Mouse (Mus musculus): ENCODE data around the gene Nudt17.
"Not testable (repeated sequence)": the region's sequence is repeated elsewhere in the genome, so short reads cannot be mapped to it uniquely, and the experiment has no call there.

The Nudt17 gene

DNA sequence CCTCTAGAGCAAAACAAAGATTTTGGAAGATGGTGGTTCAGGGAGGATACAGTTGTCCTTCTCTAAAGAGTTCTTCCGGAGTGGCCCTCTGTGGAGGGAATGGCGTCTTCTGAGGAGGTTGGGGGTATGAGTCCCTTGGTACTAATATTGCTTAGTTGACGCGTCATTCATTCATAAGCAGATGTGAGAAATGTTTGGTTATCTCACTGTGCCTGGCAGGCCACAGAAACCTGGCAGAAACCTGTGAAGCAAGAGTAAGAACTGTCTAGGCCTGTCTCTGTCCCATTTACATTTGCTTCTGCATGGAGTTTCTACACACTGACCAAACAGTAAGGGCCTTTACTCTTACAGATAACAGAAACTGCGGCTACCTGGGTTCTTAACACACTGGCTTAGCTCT is 36.8 kb downstream of the Nudt17 start:
- DNase-seq (ENCODE audit: low spot score in 2 of 2): no peak

DNA sequence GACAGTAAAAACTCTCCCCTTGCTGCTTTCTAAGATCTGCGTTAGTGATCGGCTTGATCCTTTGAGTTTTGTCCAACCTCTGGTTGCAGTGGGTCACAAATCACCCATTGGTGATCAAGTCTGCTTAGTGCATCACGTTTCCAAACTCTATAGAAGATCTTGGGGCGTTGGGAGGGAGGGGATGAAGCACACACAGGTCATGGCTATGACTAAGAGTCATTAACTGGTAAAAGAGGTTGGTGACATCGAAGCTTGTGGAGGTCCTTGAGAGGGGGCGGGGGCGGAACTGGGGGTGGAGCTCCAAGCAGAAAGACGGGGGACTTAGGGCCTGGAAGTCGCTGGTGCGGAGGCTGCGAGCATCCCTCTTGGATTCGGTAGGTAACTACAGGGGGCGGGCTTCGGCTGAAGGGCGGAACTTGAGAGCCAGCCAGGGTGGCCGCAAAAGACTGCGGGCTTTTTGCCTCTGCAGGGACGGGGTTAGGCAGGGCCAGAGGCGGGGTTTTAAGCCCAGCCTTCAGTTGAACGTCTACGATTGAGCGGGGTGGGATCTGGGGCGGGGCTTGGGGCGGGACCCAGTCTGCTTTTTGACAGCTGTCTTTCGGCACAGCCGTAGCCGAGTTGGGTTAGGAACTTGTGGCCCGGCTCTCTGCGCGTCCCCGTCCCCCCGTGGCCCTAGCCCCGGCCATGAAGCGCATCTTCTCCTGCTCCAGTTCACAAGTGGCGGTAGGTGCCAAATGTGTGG is 38.5 kb downstream of the Nudt17 start, which contains the start of gene Ankrd35:
Gene Ankrd35 (plus strand): TSS at position 405 of the 742 bp plus-strand sequence.
- peak; percentile 78 to 82 for DNase-seq (ENCODE audit: low spot score in 2 of 2)

DNA sequence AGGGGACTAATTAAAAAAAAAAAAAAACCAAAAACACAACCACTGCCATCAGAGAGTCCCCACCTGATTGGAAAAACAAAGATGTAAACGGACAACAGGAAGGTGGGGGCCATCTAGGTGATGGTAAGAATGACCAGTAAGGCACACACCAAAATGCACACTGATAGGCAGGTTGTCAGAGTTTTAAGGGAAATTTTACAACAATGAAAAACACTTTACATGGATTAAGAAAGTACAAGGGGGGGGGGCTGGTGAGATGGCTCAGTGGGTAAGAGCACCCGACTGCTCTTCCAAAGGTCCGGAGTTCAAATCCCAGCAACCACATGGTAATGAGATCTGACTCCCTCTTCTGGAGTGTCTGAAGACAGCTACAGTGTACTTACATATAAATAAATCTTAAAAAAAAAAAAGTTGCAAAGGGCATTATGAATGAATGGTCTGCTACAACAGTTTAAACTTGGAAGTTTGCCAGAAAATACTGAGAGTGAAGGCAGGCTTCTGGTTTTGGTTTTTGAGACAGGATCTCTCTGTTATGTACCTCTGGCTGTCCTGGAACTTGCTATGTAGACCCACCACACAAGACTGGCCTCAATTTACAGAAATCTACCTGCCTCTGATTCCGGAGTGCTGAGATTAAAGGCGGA is 39.8 kb downstream of the Nudt17 start:
- DNase-seq (ENCODE audit: low spot score in 2 of 2): no peak

DNA sequence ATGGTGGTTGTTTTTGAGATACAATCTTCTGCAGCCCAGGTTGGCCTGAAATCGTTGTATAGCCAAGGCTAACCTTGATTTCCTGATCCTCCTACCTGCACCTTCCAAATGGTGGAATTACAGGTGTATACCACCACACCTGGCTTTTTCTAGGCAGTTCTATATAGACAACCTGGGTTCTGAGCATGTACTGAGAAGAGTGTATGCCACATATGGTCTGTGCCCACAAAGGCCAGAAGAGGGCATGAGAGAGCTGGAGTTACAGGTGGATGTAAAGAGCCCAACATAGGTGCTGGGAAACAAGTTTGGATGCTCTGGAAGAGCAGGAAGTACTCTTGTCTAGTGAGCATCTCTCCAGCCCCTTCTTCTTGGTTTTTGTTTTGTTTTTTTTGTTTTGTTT is 41.0 kb downstream of the Nudt17 start:
- DNase-seq (ENCODE audit: low spot score in 2 of 2): no peak

DNA sequence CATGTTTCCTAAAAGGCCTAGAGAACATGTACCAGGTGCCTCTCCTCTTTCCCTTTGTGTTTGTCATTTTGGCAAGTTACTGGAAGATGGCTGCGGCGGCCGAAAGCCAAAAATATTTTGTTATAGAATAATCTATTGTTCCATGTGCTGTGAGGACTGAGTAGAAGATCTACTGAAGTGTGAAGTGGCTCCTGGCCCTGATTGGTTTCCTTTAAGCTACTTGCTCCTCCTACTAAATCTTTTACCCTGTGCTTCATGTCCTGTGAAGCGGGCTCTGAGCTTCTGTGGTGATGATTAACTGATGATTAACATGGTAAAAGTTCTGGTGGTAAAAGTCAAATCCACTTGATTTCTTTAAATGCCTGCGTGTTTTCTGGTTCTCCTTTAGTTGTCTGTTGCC is 41.4 kb downstream of the Nudt17 start:
- DNase-seq (ENCODE audit: low spot score in 2 of 2): no peak

DNA sequence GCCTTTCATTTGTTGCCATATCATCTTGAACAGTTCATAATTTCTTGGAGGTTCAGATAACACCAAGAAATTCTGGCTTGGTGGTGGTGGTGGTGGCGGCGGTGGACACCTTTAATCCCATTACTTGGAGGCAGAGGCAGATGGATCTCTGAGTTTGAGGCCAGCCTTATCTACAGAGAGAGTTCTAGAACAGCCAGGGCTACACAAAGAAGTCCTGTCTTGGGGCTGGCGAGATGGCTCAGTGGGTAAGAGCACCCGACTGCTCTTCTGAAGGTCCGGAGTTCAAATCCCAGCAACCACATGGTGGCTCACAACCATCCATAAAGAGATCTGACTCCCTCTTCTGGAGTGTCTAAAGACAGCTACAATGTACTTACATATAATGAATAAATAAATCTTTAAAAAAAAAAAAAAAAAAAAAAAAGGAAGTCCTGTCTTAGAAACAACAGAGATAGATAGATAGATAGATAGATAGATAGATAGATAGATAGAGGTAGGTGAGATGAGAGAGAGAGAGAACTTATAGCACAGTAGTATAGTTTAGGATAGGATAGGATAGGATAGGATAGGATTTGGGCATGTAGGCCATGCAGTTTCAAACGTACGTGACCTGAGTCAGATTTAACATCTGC is 42.5 kb downstream of the Nudt17 start:
- DNase-seq (ENCODE audit: low spot score in 2 of 2): not testable (repeated sequence)

DNA sequence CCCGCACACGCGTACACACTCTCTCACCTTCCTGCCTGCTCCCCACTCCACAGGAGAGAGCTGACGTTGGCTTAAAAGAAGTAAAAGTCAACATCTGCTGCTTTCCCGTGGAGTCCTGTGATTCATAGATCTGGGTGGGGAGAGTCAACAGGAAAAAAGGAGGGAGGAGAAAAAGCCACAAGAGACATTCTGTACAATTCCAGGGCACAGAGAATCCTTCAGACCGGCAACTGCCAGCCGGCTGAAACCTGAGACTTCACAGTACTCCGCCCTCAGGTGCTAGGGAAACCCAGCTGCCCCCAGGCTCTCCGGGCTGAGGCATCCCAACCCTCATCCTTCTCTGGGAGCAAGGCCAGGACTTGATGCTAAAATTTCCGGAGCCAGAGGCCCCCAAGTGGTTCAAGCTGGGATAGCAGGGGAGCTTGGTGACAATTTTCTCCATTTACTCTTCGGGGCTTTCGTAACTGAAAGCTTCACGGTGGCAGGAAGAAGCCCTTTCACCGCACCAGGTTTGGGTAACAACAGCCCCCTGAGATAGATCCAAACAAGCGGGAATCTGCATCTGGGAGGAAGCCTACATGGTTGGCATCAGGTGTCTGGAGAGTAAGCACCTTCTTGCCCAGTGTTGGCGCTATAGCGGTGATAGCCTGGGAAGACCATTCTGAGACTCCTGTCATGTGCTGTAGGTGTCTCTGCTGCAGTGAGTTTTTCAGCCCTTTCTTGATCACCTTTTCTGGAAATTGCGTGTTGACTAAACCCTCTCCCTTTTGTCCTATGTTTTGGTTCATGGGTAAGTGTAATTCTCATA is 44.7 kb downstream of the Nudt17 start:
- DNase-seq (ENCODE audit: low spot score in 2 of 2): peak; percentile 88 to 90

DNA sequence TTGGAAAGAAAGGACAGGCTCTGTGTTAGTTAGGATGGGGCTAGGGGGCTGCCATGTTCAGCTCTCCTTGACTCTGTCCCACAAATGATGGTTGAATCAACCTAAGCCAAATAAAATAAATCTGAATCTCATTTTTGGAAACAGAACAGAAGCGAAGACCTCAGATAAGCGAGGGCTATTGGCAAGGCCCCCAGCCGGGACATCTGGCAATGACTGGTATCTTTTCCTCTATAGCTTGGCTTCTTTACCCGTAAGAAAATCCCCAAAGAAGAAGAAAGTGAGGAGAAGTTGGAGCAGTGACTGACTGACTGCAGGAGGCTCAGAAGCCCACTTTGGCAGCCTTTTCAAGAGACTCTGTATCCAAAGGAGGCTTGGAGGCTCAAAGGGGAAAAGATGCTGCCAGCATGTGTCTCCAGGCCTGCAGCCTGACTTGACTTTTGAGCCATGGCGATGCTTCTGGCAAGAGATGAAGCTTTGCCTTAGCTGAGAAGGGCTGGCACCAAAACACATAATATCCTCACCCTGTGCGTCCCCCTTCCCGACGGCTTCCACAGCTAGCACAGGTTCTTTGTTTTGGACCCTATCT is 45.5 kb downstream of the Nudt17 start:
- DNase-seq (ENCODE audit: low spot score in 2 of 2): no peak

DNA sequence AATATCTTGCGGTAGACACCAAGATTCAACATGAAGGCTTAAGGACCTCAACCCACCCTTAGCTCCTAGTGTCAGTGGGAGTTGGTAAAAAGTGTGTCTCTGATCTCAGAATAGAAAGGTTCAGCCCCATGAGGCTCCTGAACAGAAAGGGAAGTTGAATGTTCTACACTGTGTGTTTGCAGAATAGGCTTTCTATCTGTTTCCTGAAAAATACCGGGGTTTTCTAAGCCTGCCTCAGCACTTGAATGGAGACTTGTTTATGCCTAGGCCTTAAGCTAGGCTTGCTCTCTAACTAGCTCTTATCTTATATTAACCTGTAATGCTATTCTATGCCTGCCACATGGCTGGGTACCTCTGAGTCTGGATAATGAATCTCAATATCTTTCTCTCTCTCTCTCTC is 47.5 kb downstream of the Nudt17 start:
- no peak for DNase-seq (ENCODE audit: low spot score in 2 of 2)
